Mouse (Mus musculus): ENCODE measurements at regions not wholly inside any gene's neighbourhood (a gene's known extent, or its start where the extent isn't known, plus 50 kb on each side); places are given as distances from the start of the nearest gene placed in this dataset.

- TF ChIP-seq CHD2 (IDR thresholded peaks at IDR 0.05; ENCODE audit: low read depth, low read length) (no peak), ZC3H11A (IDR thresholded peaks at IDR 0.05; ENCODE audit: borderline replicate concordance, low read depth, low read length) (no peak), MAFK (IDR thresholded peaks at IDR 0.05; ENCODE audit: insufficient read depth, low read depth, low read length) (no peak)
Measured at GRCm38 (mm10) chr8:59174578-59175357, 262.3 kb upstream of the Galntl6 start.

All from ES-E14 (cell line).